Mouse (Mus musculus) E14TG2a.4 (cell line): ENCODE measurements around the gene Gba2.

Experiments used
- CTCF ChIP-seq: conservative IDR thresholded peaks from 2 replicates; pipeline ENCODE4 v1.5.1; 2014; ENCODE audit warnings: low read length
- NANOG ChIP-seq: IDR thresholded peaks from 2 replicates; pipeline ENCODE4 v1.6.1; 2014; ENCODE audit warnings: borderline replicate concordance, low read length, mixed read lengths
- POU5F1 ChIP-seq: IDR thresholded peaks from 2 replicates; pipeline ENCODE4 v1.6.1; 2014; ENCODE audit warnings: low read length, borderline replicate concordance

DNA sequence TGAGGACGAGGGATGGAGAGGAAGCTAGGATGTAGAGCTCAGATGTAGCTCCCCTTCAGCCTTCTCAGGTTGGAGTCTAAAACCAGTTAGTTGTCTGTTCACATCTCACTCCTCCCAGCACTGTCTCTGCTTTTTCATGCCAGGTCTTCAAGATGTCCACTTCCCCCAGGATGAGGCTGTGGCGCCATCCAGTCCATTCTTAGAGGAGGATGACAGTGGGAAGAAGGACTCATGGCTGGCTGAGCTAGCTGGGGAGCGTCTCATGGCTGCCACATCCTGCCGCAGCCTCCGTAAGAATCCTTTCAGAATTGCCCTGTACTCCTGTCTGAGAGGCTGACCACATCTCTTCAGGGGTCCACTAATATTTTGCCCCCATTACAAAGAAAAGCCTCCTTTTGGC lies 2.0 kb upstream of the Gba2 start:
- TF ChIP-seq CTCF (no peak), POU5F1 (no peak), NANOG (no peak)
